Mouse (Mus musculus): ENCODE measurements around the gene Gipc3.

DNA sequence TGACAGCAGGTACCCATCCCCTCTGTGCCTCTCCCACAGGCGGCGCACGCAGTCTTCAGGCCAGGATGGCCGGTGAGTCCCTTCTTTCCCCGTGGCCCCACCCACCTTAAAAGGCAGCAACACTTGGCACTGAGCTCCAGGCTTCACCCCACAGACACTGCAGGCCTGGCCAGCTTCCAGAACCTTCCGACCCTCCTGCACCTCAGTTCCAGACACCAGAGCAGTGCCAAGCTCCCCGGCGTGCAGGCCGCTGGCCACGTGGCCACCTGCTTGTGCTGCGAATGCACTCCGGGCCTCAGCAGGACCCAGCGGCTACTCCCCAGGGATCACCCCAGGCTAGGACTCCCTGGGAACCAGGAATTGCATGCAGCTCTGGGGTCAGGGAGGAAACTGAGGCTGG is 29.5 kb downstream of the Gipc3 start:
- TF ChIP-seq CTCF (IDR thresholded peaks at IDR 0.05; ENCODE audit: control insufficient read depth, insufficient read depth, insufficient read length) (no peak), USF1 (IDR thresholded peaks at IDR 0.05; ENCODE audit: low read depth) (no peak), FOSL1 (IDR thresholded peaks at IDR 0.05; ENCODE audit: insufficient read depth, low read length, poor library complexity, severe bottlenecking) (no peak)

Measured in C2C12 (cell line).